Mouse (Mus musculus) liver, postnatal 0 days (tissue): ENCODE measurements around the gene Chat.

Source experiments
- CTCF ChIP-seq: sonication (generic); IDR thresholded peaks from 2 replicates; pipeline ENCODE4 v1.5.1; 2016; ENCODE audit warnings: antibody characterized with exemption, low read depth
- EP300 ChIP-seq: IDR thresholded peaks from 2 replicates; pipeline ENCODE4 v1.6.1; 2016; ENCODE audit warnings: antibody characterized with exemption, low read depth, mild to moderate bottlenecking

DNA sequence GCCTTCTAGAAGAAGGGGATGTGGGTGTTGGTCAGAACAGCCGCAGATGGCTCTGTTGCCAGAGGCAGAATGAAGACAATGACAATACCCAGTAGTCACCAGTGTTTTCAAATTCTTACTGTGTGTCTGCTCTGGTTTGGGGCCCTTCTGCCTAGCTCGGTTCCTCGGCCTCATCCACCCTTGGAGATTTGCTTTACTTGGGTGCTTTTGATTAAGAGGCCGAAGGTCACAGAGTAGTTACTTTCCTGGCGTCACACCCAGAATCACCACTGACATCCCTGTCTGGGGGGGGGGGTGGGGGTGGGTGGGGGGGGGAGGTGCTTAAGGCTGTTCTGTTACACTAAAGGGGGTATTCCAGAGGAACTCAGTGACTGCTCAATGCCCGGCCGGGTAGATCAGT is 101.4 kb downstream of the Chat start:
- TF ChIP-seq CTCF = no peak
- TF ChIP-seq EP300 = no peak
